Mouse (Mus musculus) effector memory CD4-positive, alpha-beta T cell, adult 5 months (primary cell): ENCODE results near the gene Olfr1042. TPM values are rescaled to one million over a fixed set of nuclear protein-coding genes. Genes with fewer than 3 reads are reported as not detected.

Source experiments
- polyA plus RNA-seq: library from polyadenylated mRNA; unstranded; fragments of 100-300 nt; shearing (Covaris generic); gene quantifications from one replicate; pipeline ENCODE4 v1.2.1, GENCODE M21; 2017

The Olfr1042 gene
- 0.14 TPM for polyA plus RNA-seq

DNA sequence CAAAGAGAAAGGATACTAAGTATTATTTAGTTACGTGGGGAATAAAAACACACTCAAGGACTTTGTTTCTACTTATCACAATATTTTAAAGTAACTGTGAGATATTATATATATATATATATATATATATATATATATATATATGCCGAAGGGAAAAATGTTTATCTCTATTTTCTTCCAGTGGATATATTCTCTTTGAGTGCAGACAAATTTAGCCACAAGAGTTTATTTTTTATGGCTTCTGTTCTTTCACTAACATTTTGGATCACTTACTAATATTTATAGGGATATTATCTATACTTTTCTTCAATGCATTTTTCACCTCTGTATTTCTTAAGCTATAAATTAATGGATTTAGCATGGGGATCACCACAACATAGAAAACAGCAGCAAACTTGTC, at the start of gene Olfr1042:
TSS of gene Olfr1042 (minus strand) at position 101 of the 400 bp plus-strand sequence.

DNA sequence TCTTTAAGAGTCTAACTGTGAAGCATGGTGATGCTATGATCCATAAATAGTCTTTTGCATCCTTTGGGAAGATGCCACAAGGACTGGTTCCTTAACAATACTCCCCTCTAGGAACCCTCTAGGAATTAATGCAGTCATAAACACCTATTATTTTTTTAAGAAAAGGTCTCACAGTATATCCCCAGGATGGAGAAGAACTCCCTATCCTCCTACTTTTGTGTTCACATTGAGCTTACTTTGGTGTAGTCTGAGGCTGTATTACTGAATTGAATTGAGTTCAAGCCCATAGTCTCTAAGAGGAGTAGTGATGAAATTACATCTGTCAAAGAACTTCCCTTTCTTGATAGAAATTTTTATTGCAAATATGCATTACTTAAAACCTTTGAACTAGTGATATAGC, 41.3 kb upstream of the Olfr1042 start, which contains the start of gene Olfr1045:
TSS of gene Olfr1045 (minus strand) at position 101 of the 400 bp plus-strand sequence.

DNA sequence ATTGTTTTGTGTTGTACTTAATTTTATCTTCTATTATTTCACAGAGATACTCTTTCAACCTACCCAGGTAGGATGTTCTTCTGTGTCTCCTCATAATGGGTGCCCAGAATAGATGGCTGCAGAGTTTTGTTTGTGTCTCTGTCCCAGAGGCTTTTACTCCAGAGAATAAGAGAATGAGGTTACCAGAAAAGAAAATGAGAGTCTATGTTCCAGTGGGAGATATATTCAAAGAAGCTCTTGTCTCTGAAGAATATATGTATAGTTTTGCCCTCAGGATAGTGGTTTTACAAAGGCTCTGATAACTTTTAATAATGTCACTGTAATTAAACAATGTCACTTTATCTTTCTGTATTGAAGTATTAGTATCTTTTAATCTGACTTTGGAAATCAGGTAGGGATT, 23.9 kb upstream of the Olfr1042 start, which contains the start of gene Olfr52:
TSS of gene Olfr52 (minus strand) at position 101 of the 400 bp plus-strand sequence.

DNA sequence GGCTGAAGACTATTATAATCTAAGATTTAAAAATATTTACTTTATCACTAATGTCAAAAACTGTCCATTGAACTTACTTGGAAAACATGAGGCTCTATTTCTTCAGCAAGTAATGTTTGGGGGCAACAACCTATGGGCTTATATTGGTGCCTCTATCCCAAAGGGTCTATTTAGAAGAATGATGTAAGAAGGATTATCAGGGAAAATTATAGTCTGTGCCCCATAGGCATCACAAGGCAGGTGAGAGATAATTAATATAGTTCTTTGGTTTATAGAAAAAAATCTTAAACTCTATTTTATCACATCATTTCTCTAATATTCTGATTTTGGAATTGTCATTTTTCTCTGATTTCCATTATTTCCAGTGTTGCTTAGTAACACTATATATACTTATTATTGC, 16.1 kb upstream of the Olfr1042 start, which contains the start of gene Olfr1044:
TSS of gene Olfr1044 (minus strand) at position 101 of the 400 bp plus-strand sequence.

DNA sequence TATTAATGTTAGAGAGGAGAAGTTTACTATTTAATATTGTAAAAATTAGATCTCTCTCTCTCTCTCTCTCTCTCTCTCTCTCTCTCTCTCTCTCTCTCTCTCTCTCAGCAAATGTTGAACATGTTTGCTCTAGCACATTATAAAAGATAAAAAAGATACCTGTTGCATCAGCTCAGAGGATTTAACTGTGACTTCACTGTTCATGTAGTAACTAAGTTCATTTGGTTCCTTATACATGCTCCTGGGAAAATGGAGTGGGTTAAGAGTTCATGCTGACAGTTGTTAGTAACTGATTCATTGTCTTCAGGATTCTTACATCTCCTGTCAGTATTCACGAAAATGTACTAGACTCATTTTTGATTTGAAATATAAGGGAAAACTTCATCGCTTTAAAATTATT, 5.8 kb upstream of the Olfr1042 start, which contains the start of gene Olfr1043:
TSS of gene Olfr1043 (minus strand) at position 101 of the 400 bp plus-strand sequence.

DNA sequence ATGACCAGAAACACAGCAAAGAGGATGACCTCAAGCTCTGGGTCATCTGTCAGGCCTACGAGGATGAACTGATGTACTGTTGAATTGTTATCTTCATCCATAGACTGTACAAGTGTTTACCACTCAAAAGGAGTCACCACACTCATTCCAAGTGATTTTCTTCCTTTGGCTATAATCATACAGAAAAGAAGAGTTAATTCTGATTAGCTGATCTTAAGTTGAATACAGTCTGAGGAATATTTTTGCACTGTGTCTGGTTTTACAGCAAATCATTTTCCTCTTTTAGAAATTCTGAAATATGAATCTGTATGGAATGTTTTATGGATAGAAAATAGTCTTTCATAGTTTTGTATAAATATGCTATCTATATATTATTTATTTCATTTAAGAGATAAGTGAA, 15.0 kb downstream of the Olfr1042 start, which contains the start of gene Olfr1040:
TSS of gene Olfr1040 (minus strand) at position 101 of the 400 bp plus-strand sequence.

DNA sequence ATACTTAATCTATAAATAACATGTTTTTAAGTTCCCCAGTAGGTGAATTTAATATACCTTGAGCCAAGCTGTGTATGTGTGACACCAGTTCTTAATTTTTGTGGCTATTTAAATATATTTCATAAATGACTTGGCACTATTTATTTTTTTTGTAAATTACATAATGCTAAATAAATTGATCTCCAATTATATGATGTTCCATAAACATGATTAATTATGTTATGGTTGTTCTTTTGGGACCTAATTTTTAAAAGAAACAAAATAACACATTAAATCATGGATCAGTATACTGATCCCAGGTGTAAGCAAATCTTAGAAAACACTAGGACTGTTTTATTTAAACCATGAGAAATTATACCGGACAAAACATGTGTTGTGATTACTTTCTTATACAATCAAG, 25.8 kb downstream of the Olfr1042 start, which contains the start of gene Olfr1039:
TSS of gene Olfr1039 (minus strand) at position 101 of the 400 bp plus-strand sequence.

Other genes starting within 250 kb of the Olfr1042 start
- not detected for gene Olfr1025-ps1, start 246.6 kb downstream of the Olfr1042 start, polyA plus RNA-seq
- not detected for gene Olfr1026, start 240.3 kb downstream of the Olfr1042 start, polyA plus RNA-seq
- gene Olfr1028, start 211.4 kb downstream of the Olfr1042 start, polyA plus RNA-seq = not detected
- gene Olfr1029, start 187.9 kb downstream of the Olfr1042 start, polyA plus RNA-seq = not detected
- gene Olfr1030, start 182.6 kb downstream of the Olfr1042 start, polyA plus RNA-seq = 0.14 TPM
- gene Olfr1031, start 171.5 kb downstream of the Olfr1042 start, polyA plus RNA-seq = not detected
- gene Olfr1032, start 156.3 kb downstream of the Olfr1042 start, polyA plus RNA-seq = not detected
- 11.3 TPM for gene Olfr1033, start 141.2 kb downstream of the Olfr1042 start, polyA plus RNA-seq
- gene Olfr1034, start 116.0 kb downstream of the Olfr1042 start, polyA plus RNA-seq = not detected
- gene Olfr1036, start 87.8 kb downstream of the Olfr1042 start, polyA plus RNA-seq = not detected
- not detected for gene Olfr1037, start 74.5 kb downstream of the Olfr1042 start, polyA plus RNA-seq
- gene Olfr1039, start 25.9 kb downstream of the Olfr1042 start, polyA plus RNA-seq = not detected
- not detected for gene Olfr1040, start 15.1 kb downstream of the Olfr1042 start, polyA plus RNA-seq
- not detected for gene Olfr1043, start 5.7 kb upstream of the Olfr1042 start, polyA plus RNA-seq
- not detected for gene Olfr1044, start 16.0 kb upstream of the Olfr1042 start, polyA plus RNA-seq
- not detected for gene Olfr52, start 23.8 kb upstream of the Olfr1042 start, polyA plus RNA-seq
- 0.12 TPM for gene Olfr1045, start 41.2 kb upstream of the Olfr1042 start, polyA plus RNA-seq
- gene Olfr1046, start 57.5 kb upstream of the Olfr1042 start, polyA plus RNA-seq = not detected
- not detected for gene Olfr1047, start 69.6 kb upstream of the Olfr1042 start, polyA plus RNA-seq
- gene Olfr1048, start 78.5 kb upstream of the Olfr1042 start, polyA plus RNA-seq = 0.20 TPM
- gene Olfr1049, start 96.5 kb upstream of the Olfr1042 start, polyA plus RNA-seq = not detected
- gene Olfr1051, start 117.2 kb upstream of the Olfr1042 start, polyA plus RNA-seq = not detected
- not detected for gene Olfr1052, start 130.6 kb upstream of the Olfr1042 start, polyA plus RNA-seq
- gene Olfr1053, start 153.4 kb upstream of the Olfr1042 start, polyA plus RNA-seq = not detected
- gene Olfr1054, start 173.6 kb upstream of the Olfr1042 start, polyA plus RNA-seq = not detected
- gene Olfr1055, start 188.4 kb upstream of the Olfr1042 start, polyA plus RNA-seq = not detected
- not detected for gene Olfr1056, start 200.6 kb upstream of the Olfr1042 start, polyA plus RNA-seq
- not detected for gene Olfr1057, start 216.6 kb upstream of the Olfr1042 start, polyA plus RNA-seq
- not detected for gene Olfr1058, start 226.7 kb upstream of the Olfr1042 start, polyA plus RNA-seq